Mouse (Mus musculus) forebrain, embryonic 12.5 days (tissue): ENCODE data around the gene Utrn. TPM values are rescaled to one million over a fixed set of nuclear protein-coding genes. Genes with fewer than 3 reads are reported as not detected.

Experiments used
- ATAC-seq: fragments of 200-750 bp; cut with Nextera tagmentation; 2 replicates; pipeline ENCODE4 v1.8.0; 2017; ENCODE audit warnings: moderate TSS enrichment; ENCODE audit not compliant: low FRiP score
- H3K27ac ChIP-seq: fragments of 300-500 bp; sonication (generic); 2 replicates; pipeline ENCODE4 v1.5.1; 2016; ENCODE audit warnings: mild to moderate bottlenecking
- H3K27me3 ChIP-seq: fragments of 300-500 bp; sonication (generic); 2 replicates; pipeline ENCODE4 v1.6.1; 2016; ENCODE audit warnings: mild to moderate bottlenecking
- H3K36me3 ChIP-seq: fragments of 300-500 bp; sonication (generic); replicated peaks from 2 replicates; pipeline ENCODE4 v1.6.1; 2016; ENCODE audit warnings: mild to moderate bottlenecking
- H3K4me1 ChIP-seq: fragments of 300-500 bp; sonication (generic); 2 replicates; pipeline ENCODE4 v1.6.1; 2016
- H3K4me2 ChIP-seq: fragments of 300-500 bp; sonication (generic); 2 replicates; pipeline ENCODE4 v1.6.1; 2016; ENCODE audit warnings: mild to moderate bottlenecking, moderate library complexity
- H3K4me3 ChIP-seq: fragments of 300-500 bp; sonication (generic); replicated peaks from 2 replicates; pipeline ENCODE4 v1.5.1; 2016; ENCODE audit warnings: mild to moderate bottlenecking
- H3K9ac ChIP-seq: fragments of 300-500 bp; sonication (generic); 2 replicates; pipeline ENCODE4 v1.6.1; 2016; ENCODE audit warnings: mild to moderate bottlenecking
- H3K9me3 ChIP-seq: fragments of 300-500 bp; sonication (generic); 2 replicates; pipeline ENCODE4 v1.6.1; 2016
- WGBS: fragments of 180-500 bp; shearing (Covaris S2); methylation state at CpG from one replicate; pipeline ENCODE4 v1.1.7; 2016; 5-methylcytosine and 5-hydroxymethylcytosine counted together
- polyA plus RNA-seq: library from polyadenylated mRNA; unstranded; fragments of >200 nt; fragmentation: Nextera tagmentation; extraction: Ambion mirVana; gene quantifications from 2 replicates; pipeline ENCODE4 v1.2.1, GENCODE M21; 2016

Utrn gene
- polyA plus RNA-seq, 1 experiment from 2014 or later, result 34.3 TPM

DNA sequence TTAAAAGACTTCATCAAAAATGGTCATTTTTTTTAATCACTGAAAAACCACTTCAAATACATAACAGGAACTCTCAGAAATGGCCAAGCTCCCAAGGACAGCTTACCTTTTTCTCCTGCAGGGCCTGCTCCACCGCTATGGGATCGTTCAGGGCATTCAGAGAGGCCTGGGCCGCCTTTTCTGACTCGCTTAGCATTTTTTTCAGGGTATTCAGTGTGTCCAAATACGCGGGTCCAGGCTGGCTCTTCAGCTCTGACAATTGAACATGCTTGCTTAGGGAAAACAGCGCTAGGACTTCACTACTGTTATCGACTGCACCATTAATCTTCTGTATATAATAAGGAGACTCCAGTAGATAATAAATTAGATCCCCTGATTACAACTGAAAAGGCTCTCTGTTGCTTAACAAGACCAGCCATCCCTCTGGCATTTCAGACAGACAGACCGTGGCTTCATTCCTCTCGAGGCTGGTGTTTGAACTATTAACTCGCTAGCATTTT is 157.8 kb downstream of the Utrn start:
- WGBS, result 70% methylated on average over 11 of the region's 11 CpGs
- no peak for ATAC-seq
- Histone ChIP-seq H3K4me2 (no peak overlapping the region), H3K4me1 (no peaks in the 10 kb centered on the region), H3K9ac (no peak overlapping the region), H3K4me3 (no peak overlapping the region), H3K27me3 (no peaks in the 10 kb centered on the region), H3K36me3 (no peaks in the 10 kb centered on the region), H3K27ac (no peak overlapping the region), H3K9me3 (no peaks in the 10 kb centered on the region)

DNA sequence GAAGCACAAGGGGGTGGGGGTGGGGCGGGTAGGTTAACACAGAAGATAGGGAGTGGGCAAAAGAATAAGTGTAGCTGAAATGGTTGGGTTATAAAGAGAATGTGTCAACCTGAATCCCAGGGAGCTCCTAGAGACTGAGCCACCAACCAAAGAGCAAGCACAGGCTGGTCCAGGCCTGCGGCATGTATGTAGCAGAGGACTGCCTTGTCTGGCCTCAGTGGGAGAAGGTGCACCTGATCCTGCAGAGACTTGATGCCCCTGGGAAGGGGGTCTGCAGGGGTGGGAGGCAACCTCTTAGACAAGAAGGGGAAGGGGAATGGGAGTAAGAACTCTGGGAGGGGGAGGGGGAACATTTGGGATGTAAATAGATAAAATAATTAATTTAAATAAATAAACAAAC is 162.6 kb downstream of the Utrn start:
- Histone ChIP-seq H3K4me3 (no peak overlapping the region), H3K9me3 (no peaks in the 10 kb centered on the region), H3K27ac (no peak overlapping the region), H3K4me1 (no peaks in the 10 kb centered on the region), H3K27me3 (no peaks in the 10 kb centered on the region), H3K36me3 (no peaks in the 10 kb centered on the region), H3K9ac (no peak overlapping the region), H3K4me2 (no peak overlapping the region)
- ATAC-seq, result no peak
- 85% methylated on average over 2 of the region's 2 CpGs for WGBS

DNA sequence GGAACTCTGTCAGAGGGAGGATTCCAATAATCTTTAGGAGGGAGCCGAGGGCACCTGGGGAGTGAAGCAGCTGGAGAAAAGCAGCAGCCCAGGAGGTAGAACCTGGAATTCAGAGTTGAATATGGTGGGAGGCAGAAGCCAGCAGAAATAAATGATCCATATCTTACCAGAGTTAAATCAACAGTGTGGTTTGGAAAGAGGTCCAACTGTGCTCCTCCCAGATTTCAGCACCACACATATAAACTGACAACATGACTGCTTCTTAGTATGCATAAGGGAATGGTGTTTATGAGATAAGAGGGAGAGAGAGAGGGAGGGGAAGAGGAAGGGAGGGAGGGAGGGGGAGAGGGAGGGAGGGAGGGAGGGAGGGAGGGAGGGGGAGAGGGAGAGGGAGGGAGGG is 163.2 kb downstream of the Utrn start:
- WGBS, result 79% methylated on average over 1 of the region's 1 CpGs
- Histone ChIP-seq H3K27ac (no peak overlapping the region), H3K27me3 (no peaks in the 10 kb centered on the region), H3K4me1 (no peaks in the 10 kb centered on the region), H3K9me3 (no peaks in the 10 kb centered on the region), H3K4me3 (no peak overlapping the region), H3K36me3 (no peaks in the 10 kb centered on the region), H3K9ac (no peak overlapping the region), H3K4me2 (no peak overlapping the region)
- ATAC-seq, result no peak

DNA sequence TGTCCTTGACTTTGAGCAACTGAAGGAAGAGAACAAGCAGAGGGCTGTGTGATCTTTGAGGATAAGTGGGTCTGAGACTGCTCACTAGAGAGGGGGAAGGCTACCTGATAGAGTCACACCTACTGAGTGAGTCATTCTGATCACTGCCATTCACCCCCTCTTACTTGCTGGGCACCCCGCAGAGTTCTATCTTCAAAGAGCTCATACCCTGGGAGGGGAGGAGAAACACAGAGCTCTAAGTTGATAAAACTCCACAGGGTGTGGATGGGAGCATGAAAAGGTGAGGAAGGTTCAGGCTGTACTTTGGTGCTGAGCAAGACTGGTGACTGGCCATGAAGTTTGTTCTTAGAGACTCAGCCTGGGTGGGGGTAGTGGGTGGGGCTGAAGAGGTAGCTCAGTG is 164.9 kb downstream of the Utrn start:
- no peak overlapping the region for H3K27ac ChIP-seq
- H3K9ac ChIP-seq, result no peak overlapping the region
- no peak for ATAC-seq
- no peaks in the 10 kb centered on the region for H3K36me3 ChIP-seq
- no peaks in the 10 kb centered on the region for H3K4me1 ChIP-seq
- no peak overlapping the region for H3K4me3 ChIP-seq
- H3K4me2 ChIP-seq, result no peak overlapping the region
- no peaks in the 10 kb centered on the region for H3K9me3 ChIP-seq
- H3K27me3 ChIP-seq, result no peaks in the 10 kb centered on the region
- WGBS, result 83% methylated on average over 1 of the region's 1 CpGs

DNA sequence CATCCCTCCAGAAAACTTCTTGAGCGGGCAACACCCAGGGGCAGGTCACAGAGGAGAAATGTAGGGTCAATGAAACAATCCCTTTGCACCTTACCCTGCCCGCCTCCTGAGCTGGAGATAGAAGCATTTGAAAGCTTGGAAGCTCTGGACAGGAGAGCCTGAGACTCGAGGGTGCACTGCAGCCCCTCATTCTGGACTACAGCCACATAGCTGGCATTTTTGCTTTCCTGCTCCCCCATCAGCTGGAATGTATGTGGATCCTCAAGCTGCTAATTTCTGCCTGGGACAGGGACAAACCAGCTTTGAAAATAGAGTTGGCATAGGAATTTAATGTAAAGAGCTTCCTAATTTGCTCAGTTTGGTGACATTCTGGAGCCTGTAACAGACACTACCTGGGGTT is 165.6 kb downstream of the Utrn start:
- no peak overlapping the region for H3K4me3 ChIP-seq
- H3K4me2 ChIP-seq, result no peak overlapping the region
- no peaks in the 10 kb centered on the region for H3K27me3 ChIP-seq
- no peaks in the 10 kb centered on the region for H3K9me3 ChIP-seq
- ATAC-seq, result no peak
- H3K36me3 ChIP-seq, result no peaks in the 10 kb centered on the region
- WGBS, result 81% methylated on average over 3 of the region's 3 CpGs
- H3K27ac ChIP-seq, result no peak overlapping the region
- H3K9ac ChIP-seq, result no peak overlapping the region
- H3K4me1 ChIP-seq, result no peaks in the 10 kb centered on the region

DNA sequence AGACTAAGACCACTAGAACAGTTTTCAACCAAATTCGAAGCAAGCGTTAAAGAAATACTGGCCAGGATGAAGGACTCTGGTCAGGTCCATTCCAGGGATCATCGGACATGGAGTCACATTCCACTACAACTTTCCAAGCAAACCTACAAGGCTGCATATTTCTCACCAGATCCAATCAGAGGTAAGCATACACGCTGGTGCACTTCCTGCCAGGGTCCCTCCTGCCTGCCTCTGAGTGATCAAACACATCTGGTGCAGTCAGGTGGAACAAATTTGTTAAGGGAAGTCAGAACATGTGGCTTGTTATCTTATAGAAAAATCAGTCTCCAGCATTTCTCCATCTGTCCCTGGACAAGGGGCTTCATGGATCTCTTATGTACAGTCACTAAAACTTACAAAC is 167.0 kb downstream of the Utrn start:
- H3K27ac ChIP-seq, result no peak overlapping the region
- no peaks in the 10 kb centered on the region for H3K4me1 ChIP-seq
- no peak for ATAC-seq
- H3K9ac ChIP-seq, result no peak overlapping the region
- 84% methylated on average over 4 of the region's 4 CpGs for WGBS
- H3K9me3 ChIP-seq, result no peaks in the 10 kb centered on the region
- no peaks in the 10 kb centered on the region for H3K27me3 ChIP-seq
- H3K4me3 ChIP-seq, result no peak overlapping the region
- no peaks in the 10 kb centered on the region for H3K36me3 ChIP-seq
- H3K4me2 ChIP-seq, result no peak overlapping the region

DNA sequence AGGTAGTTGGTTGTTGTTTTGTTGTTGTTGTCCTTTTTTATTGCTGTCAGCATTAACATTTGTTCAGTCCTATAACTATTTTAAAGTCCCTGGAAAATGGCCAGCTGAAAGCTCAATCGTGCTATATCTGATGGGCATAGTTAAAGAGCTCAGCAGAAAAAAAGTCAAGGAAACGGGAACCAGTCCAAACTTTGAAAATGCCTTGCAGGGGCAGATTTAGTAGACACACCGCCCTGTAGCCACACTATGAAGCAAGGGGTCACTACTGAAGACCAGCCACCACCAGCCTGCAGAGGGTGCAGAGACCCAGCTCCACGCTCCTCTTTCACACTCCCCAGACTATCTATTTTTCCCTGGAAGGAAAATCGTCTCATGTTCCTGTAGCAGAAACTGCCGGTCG is 167.5 kb downstream of the Utrn start:
- no peaks in the 10 kb centered on the region for H3K4me1 ChIP-seq
- WGBS, result 92% methylated on average over 7 of the region's 7 CpGs
- H3K27me3 ChIP-seq, result no peaks in the 10 kb centered on the region
- H3K36me3 ChIP-seq, result no peaks in the 10 kb centered on the region
- no peak overlapping the region for H3K9ac ChIP-seq
- no peak overlapping the region for H3K4me2 ChIP-seq
- H3K9me3 ChIP-seq, result no peaks in the 10 kb centered on the region
- H3K4me3 ChIP-seq, result no peak overlapping the region
- no peak for ATAC-seq
- H3K27ac ChIP-seq, result no peak overlapping the region

DNA sequence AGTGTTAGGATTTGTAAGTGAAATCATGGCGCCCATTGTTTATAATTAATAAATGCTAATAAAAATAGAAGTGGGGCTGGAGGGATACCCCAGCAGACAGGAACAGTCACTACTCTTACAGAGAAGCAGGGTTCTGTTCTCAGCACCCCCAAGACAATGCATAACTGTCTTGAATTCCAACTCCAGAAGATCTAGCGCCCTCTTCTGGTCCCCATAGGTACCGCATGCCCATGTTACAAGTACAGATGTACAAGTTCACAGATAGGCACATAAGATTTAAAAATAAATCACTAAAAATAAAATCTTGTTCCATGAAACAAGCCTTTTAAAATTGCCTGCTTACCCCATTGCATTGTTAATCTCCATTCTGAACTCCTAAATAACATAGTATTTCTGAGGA is 168.6 kb downstream of the Utrn start:
- no peaks in the 10 kb centered on the region for H3K27me3 ChIP-seq
- ATAC-seq, result no peak
- WGBS, result 88% methylated on average over 3 of the region's 3 CpGs
- H3K9me3 ChIP-seq, result no peaks in the 10 kb centered on the region
- H3K36me3 ChIP-seq, result no peaks in the 10 kb centered on the region
- H3K9ac ChIP-seq, result no peak overlapping the region
- no peak overlapping the region for H3K4me2 ChIP-seq
- no peak overlapping the region for H3K4me3 ChIP-seq
- no peak overlapping the region for H3K27ac ChIP-seq
- H3K4me1 ChIP-seq, result no peaks in the 10 kb centered on the region

DNA sequence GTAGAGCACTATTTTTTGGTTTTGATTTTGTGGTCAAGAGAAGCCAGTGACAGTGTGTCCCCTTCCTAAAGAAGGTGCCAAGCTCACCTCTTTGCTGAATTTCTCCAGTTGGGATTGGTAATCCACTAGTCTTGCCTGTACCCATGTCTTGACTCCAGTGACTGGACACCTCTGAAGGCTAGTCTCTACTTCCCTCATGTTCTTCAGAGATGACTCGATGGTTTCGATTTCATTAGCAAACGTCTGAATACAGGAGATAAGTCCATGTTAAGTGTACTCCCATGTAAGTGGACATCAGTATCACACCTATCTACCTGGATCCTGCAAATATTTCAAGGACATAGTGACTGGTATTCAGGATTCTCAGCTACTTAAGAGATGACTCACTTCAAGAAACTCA is 171.3 kb downstream of the Utrn start:
- Histone ChIP-seq H3K27ac (no peak overlapping the region), H3K36me3 (no peaks in the 10 kb centered on the region), H3K9me3 (no peaks in the 10 kb centered on the region), H3K27me3 (no peaks in the 10 kb centered on the region), H3K4me1 (no peaks in the 10 kb centered on the region), H3K4me2 (no peak overlapping the region), H3K4me3 (no peak overlapping the region), H3K9ac (no peak overlapping the region)
- no peak for ATAC-seq
- 96% methylated on average over 3 of the region's 3 CpGs for WGBS

DNA sequence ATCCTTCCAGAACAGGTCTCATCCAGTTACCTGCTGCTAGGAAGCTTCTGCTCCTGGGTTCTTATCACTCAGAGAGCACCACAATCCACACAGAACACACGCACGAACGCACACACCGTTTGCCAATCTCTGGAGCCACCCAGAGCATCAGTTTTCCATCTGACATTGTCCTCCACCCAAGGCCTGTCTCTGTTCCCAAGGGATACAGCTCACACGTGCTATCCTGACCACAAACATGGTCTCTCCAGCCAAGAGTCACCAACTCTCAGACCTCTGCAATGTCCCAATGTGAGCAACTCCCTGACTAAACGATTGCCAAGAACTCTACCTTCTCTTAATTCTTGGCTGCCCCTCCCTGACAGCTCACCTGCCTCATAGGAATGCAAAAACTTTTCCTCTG is 172.5 kb downstream of the Utrn start:
- no peak overlapping the region for H3K4me3 ChIP-seq
- no peak overlapping the region for H3K4me2 ChIP-seq
- no peak overlapping the region for H3K9ac ChIP-seq
- H3K27me3 ChIP-seq, result no peaks in the 10 kb centered on the region
- H3K4me1 ChIP-seq, result no peaks in the 10 kb centered on the region
- H3K9me3 ChIP-seq, result no peaks in the 10 kb centered on the region
- no peak for ATAC-seq
- no peak overlapping the region for H3K27ac ChIP-seq
- H3K36me3 ChIP-seq, result no peaks in the 10 kb centered on the region
- WGBS, result 89% methylated on average over 6 of the region's 6 CpGs

DNA sequence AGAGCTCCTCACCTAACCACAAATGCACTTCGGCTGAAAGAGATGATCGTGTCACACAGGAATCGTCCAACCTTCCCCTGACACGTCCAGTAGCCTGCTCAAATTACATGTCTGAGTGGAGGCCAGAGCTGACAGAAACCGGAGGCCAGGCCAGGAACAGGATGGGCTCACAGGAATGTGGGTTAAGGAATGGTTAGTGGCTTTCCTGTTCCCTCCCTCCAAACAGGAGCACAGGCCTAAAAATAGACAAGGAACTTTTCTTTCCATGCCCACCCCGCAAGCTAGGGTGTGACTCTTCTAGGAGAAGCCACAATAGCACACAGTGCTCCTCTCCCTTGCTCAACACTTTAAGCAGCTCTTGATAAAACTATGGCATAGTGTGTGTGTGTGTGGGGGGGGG is 174.4 kb downstream of the Utrn start:
- ATAC-seq, result no peak
- H3K27me3 ChIP-seq, result no peaks in the 10 kb centered on the region
- 66% methylated on average over 6 of the region's 6 CpGs for WGBS
- H3K4me3 ChIP-seq, result no peak overlapping the region
- H3K27ac ChIP-seq, result no peak overlapping the region
- no peaks in the 10 kb centered on the region for H3K36me3 ChIP-seq
- H3K9ac ChIP-seq, result no peak overlapping the region
- no peaks in the 10 kb centered on the region for H3K9me3 ChIP-seq
- no peaks in the 10 kb centered on the region for H3K4me1 ChIP-seq
- H3K4me2 ChIP-seq, result no peak overlapping the region

DNA sequence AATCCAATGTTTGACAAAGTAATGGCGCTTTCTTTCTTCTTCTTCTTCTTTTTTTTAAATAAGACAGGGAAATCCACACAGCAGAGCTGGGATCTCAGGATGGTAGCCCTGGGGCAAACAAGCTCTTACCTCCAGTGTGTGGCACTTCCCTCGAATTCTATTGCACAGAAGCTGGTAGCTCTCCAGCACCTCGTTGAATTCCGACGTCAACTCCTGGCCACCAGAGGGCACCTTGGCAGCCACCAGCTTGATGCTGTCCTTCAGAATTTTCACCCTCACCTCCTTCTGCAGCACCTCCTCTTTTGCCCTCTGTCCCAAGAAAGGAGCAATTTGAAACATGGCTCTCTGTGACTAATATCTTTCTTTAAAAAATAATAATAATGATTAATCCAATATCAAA is 178.6 kb downstream of the Utrn start:
- WGBS, result 20% methylated on average over 5 of the region's 5 CpGs
- Histone ChIP-seq H3K36me3 (no peaks in the 10 kb centered on the region), H3K4me1 (no peaks in the 10 kb centered on the region), H3K27ac (no peak overlapping the region), H3K9me3 (no peaks in the 10 kb centered on the region), H3K4me3 (no peak overlapping the region), H3K4me2 (no peak overlapping the region), H3K9ac (no peak overlapping the region), H3K27me3 (no peaks in the 10 kb centered on the region)
- peak; percentile 63; the same call in 1 of the 2 replicates for ATAC-seq

DNA sequence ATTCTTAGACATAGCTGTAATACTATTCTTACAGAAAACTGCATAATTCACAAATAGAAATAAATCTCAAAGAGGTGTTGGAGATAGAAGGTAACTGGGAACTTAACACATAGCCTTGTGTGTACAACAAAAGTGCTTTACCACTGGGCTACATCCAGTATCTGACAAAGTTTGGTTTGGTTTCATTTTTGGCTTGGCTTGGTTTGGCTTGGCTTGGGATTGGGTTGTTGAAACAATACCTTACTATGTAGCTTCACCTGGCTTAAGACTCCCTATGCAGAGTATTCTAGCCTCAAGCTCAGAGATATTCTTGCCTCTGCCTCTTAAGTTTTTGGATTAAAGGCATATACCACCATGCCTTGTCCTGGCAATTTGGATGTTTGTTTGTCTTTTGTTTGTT is 183.5 kb downstream of the Utrn start:
- Histone ChIP-seq H3K27me3 (no peaks in the 10 kb centered on the region), H3K4me3 (no peak overlapping the region), H3K36me3 (peaks cover 6% of the 10 kb centered on the region; the same call in 1 of the 2 replicates), H3K27ac (no peak overlapping the region), H3K4me1 (no peaks in the 10 kb centered on the region), H3K9ac (no peak overlapping the region), H3K4me2 (no peak overlapping the region), H3K9me3 (no peaks in the 10 kb centered on the region)
- ATAC-seq, result no peak

DNA sequence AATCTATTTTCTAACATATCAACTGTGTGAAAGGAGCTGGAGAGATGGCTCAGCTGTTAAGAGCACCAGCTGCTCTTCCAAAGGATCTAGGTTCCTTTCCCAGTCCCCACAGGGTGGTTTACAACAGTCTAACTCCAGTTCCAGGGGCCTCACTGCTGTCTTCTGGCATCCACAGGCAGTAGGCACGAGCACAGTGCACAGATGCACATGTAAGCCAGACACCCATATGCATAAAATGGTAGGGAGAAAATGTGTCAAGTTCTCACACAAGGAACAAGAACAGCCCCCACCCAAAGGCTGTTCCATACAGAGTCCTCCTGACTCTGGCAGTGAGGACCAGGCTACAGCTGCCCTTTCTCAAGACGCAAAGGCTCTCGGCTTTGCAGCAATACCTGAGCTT is 185.1 kb downstream of the Utrn start:
- Histone ChIP-seq H3K27ac (no peak overlapping the region), H3K4me1 (no peaks in the 10 kb centered on the region), H3K4me2 (no peak overlapping the region), H3K36me3 (peaks cover 6% of the 10 kb centered on the region; the same call in 1 of the 2 replicates), H3K27me3 (no peaks in the 10 kb centered on the region), H3K9me3 (no peaks in the 10 kb centered on the region), H3K4me3 (no peak overlapping the region), H3K9ac (no peak overlapping the region)
- 89% methylated on average over 3 of the region's 3 CpGs for WGBS
- ATAC-seq, result no peak
